Mouse (Mus musculus) Patski (cell line): ENCODE measurements around the gene Prdx1. TPM values are rescaled to one million over a fixed set of nuclear protein-coding genes. Genes with fewer than 3 reads are reported as not detected.
"Not testable (repeated sequence)": the region's sequence is repeated elsewhere in the genome, so short reads cannot be mapped to it uniquely, and the experiment has no call there.

Experiments used
- ATAC-seq: fragments of 100-300 bp; one replicate; pipeline ENCODE4 v1.8.0; 2021
- CTCF ChIA-PET: fragments of 350-600 bp; sonication (Branson Sonifier 250); formaldehyde crosslinking; loops from one replicate; lab custom pipeline; 2022; ENCODE audit warnings: inconsistent platforms; lab: Charles Lee
- POLR2A ChIA-PET: fragments of 350-600 bp; sonication (Branson Sonifier 250); formaldehyde crosslinking; loops from one replicate; lab custom pipeline; 2022; ENCODE audit warnings: antibody characterized with exemption, inconsistent platforms; lab: Charles Lee
- DNase-seq: peaks from one replicate; pipeline ENCODE4 v3.0.0-alpha.2; 2011; ENCODE audit warnings: low read depth, low spot score
- H3K27me3 ChIP-seq: fragments of 371-371 bp; one replicate; pipeline ENCODE4 v1.5.1; 2021
- CTCF ChIP-seq: fragments of 100-300 bp; IDR thresholded peaks from one replicate; pipeline ENCODE4 v1.5.1; 2021
- in situ Hi-C: fragments of 300-500 bp; cut with MboI; formaldehyde crosslinking; loops from 3 replicates; pipeline ENCODE4 v1.11.1; 2018; ENCODE audit warnings: low pct_unique_long_range_greater_than_20kb, mixed read lengths
- polyA plus RNA-seq: library from polyadenylated mRNA; unstranded; gene quantifications from one replicate; pipeline ENCODE4 v1.2.3, GENCODE M21; 2021

Prdx1 gene
- polyA plus RNA-seq, 1 experiment from 2014 or later, result 538 TPM

GRCm38 (mm10) chr4:116655100-116655499 lies 30.2 kb upstream of the Prdx1 start:
- DNase-seq (no peak), ATAC-seq (no peak)
- CTCF ChIA-PET, result no interaction called here
- TF ChIP-seq CTCF, result no peak
- in situ Hi-C loops, result no loop called here
- POLR2A ChIA-PET, result no interaction called here
- H3K27me3 ChIP-seq, result no peaks in the 10 kb centered on the region

DNA sequence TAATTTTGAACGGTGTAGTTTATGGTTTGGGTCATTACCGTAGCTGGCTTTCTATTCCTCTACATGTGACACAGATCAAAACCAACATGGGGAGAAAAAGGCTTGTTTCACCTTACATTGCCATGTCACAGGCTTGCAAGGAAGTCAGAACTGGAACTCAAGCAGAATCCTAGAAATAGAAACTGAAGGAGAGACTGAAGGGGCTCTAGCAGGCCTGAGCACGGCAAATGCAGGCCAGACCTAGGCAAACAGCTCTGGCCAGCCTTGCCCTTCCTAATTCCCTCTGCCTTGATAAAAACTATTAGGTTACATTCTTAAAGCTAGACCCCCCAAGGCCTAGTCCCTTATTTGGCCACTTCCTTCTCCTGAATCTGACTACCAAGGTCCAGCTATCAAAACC lies 29.7 kb upstream of the Prdx1 start:
- POLR2A ChIA-PET, result no interaction called here
- TF ChIP-seq CTCF, result no peak
- ATAC-seq, result no peak
- CTCF ChIA-PET, result no interaction called here
- H3K27me3 ChIP-seq, result no peaks in the 10 kb centered on the region
- in situ Hi-C loops, result no loop called here
- no peak for DNase-seq

DNA sequence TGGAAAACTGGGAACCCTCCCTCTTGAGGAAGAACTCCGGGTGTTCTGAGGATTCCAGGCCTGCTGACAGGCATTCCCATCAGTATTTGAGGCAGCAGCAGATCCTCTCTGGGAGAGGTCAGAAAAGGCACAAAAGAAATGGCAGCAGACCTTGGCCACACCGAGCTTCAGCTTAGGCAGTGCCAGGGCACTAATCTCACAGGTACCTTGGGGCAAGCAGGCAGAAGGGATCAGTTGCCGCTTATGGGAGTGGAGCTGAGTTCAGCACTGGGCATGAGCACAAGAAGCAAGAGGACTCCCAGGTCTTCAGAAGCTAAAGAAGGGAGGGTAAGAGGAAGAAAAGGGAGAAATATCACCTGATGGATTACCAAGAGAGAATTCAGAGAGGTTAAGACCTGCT lies 27.4 kb upstream of the Prdx1 start:
- in situ Hi-C loops, result no loop called here
- H3K27me3 ChIP-seq, result no peaks in the 10 kb centered on the region
- TF ChIP-seq CTCF, result no peak
- DNase-seq, result no peak
- no peak for ATAC-seq
- ChIA-PET CTCF (interaction anchor here (1.4 kb wide), 1 partner anchor 27 kb away, joined by 3 read pairs; the partner anchor contains the start of gene Prdx1), POLR2A (interaction anchor here (0.7 kb wide), 1 partner anchor 171 kb away, joined by 3 read pairs; no protein-coding TSS in a partner anchor)

GRCm38 (mm10) chr4:116659474-116659873 lies 25.9 kb upstream of the Prdx1 start:
- in situ Hi-C loops, result no loop called here
- CTCF ChIA-PET, result interaction anchor here (1.0 to 1.4 kb wide), 5 partner anchors 8 to 61 kb away, joined by 3 to 4 read pairs (median 3); partner anchors contain the start of genes Akr1a1 and Tesk2
- DNase-seq (peak; percentile 73), ATAC-seq (peak; percentile 31)
- no peak for TF ChIP-seq CTCF
- H3K27me3 ChIP-seq, result no peaks in the 10 kb centered on the region
- POLR2A ChIA-PET, result no interaction called here

DNA sequence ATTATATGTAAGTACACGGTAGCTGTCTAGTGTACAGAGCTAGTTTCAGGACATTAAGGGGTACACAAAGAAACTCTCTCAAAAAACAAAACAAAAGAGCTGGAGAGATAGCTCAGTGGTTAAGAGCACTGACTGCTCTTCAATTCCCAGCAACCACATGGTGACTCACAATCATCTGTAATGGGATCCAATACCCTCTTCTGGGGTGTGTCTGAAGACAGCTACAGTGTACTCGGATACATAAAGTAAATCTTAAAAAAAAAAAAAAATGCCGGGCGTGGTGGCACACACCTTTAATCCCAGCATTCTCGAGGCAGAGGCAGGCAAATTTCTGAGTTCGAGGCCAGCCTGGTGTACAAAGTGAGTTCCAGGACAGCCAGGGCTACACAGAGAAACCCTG lies 25.4 kb upstream of the Prdx1 start:
- CTCF ChIA-PET, result interaction anchor here (1.0 to 1.4 kb wide), 5 partner anchors 8 to 61 kb away, joined by 3 to 4 read pairs (median 3); partner anchors contain the start of genes Akr1a1 and Tesk2
- POLR2A ChIA-PET, ATAC-seq, H3K27me3 ChIP-seq, DNase-seq, in situ Hi-C loops: not testable (repeated sequence)

GRCm38 (mm10) chr4:116660829-116661228 lies 24.5 kb upstream of the Prdx1 start:
- ChIA-PET POLR2A (interaction anchor here (0.8 kb wide), 1 partner anchor 24 kb away, joined by 4 read pairs; the partner anchor contains the start of gene Prdx1), CTCF (interaction anchor here (2.1 kb wide), 1 partner anchor 10 kb away, joined by 6 read pairs; the partner anchor contains the start of gene Akr1a1)
- no peaks in the 10 kb centered on the region for H3K27me3 ChIP-seq
- TF ChIP-seq CTCF, result no peak
- ATAC-seq (no peak), DNase-seq (no peak)
- in situ Hi-C loops, result no loop called here

DNA sequence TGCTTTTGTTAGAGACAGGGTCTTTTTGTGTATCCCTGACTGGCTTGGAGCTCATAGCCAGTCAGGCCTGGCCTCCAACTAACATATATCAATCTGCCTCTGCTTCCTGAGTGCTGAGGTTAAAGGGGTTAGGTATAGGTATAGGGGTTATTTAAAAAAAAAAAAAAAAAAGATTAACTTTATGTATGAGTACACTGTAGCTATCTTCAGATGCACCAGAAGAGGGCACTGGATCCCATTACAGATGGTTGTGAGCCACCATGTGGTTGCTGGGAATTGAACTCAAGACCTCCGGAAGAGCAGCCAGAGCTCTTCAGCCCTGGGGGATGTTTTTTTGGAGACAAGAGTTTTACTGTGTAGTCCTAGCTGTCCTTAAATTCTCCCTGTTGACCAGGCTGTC lies 23.3 kb upstream of the Prdx1 start:
- no peak for TF ChIP-seq CTCF
- ChIA-PET CTCF (interaction anchor here (2.1 kb wide), 1 partner anchor 11 kb away, joined by 6 read pairs; the partner anchor contains the start of gene Akr1a1), POLR2A (interaction anchor here (0.7 kb wide), 1 partner anchor 23 kb away, joined by 3 read pairs; the partner anchor contains the start of gene Prdx1)
- in situ Hi-C loops, result no loop called here
- no peak for ATAC-seq
- no peaks in the 10 kb centered on the region for H3K27me3 ChIP-seq
- DNase-seq, result no peak

DNA sequence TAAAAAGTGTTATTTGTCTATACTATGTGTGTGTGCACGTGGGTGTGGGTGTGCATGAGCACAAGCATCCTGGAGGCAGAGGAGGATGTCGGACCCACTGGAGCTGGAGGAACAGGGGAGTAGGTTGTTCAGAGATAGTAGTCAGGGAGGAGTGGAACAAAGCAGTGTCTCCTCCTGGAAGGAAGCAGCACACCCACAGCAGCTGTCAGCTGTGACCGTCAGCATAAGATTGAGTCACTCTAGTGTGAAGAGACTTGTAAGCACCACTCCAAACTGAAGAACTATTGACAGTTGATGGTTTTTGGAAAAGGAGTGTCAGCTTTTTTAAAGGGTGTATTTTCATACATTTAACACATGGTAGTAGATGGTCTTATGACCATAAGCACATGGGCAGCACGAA lies 18.7 kb upstream of the Prdx1 start:
- CTCF ChIA-PET, result no interaction called here
- in situ Hi-C loops, result no loop called here
- TF ChIP-seq CTCF, result no peak
- H3K27me3 ChIP-seq, result no peaks in the 10 kb centered on the region
- POLR2A ChIA-PET, result no interaction called here
- ATAC-seq, result no peak
- DNase-seq, result no peak

GRCm38 (mm10) chr4:116668145-116668544 lies 17.2 kb upstream of the Prdx1 start:
- CTCF ChIA-PET, result interaction anchor here (1.5 kb wide), 1 partner anchor 8 kb away, joined by 3 read pairs; no protein-coding TSS in a partner anchor
- DNase-seq (no peak), ATAC-seq (no peak)
- in situ Hi-C loops, result no loop called here
- H3K27me3 ChIP-seq, result no peaks in the 10 kb centered on the region
- POLR2A ChIA-PET, result no interaction called here
- TF ChIP-seq CTCF, result no peak

DNA sequence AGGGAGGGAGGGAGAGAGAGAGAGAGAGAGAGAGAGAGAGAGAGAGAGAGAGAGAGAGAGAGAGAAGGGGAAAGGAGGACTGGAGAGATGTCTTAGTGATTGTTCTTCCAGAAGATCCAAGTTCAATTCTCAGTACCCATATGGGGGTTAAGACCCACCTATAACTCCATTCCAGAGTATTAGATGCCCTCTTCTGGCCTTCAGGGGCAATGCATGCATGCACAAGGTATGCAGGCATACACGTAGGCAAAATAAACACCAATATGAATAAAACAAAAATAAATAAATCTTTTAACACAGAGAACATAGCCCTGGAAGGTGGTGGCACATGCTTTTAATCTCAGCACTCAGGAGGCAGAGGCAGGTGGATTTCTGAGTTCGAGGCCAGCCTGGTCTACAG lies 16.1 kb upstream of the Prdx1 start:
- TF ChIP-seq CTCF, result peak; percentile 35
- no peaks in the 10 kb centered on the region for H3K27me3 ChIP-seq
- DNase-seq (no peak), ATAC-seq (no peak)
- in situ Hi-C loops, result no loop called here
- CTCF ChIA-PET, result interaction anchor here (1.5 kb wide), 1 partner anchor 10 kb away, joined by 3 read pairs; no protein-coding TSS in a partner anchor
- POLR2A ChIA-PET, result no interaction called here

- no peak for TF ChIP-seq CTCF
- CTCF ChIA-PET, result no interaction called here
- no peak for DNase-seq
- no peak for ATAC-seq
- in situ Hi-C loops, result no loop called here
- POLR2A ChIA-PET, result no interaction called here
- no peaks in the 10 kb centered on the region for H3K27me3 ChIP-seq
Measured at GRCm38 (mm10) chr4:116672785-116673184, 12.6 kb upstream of the Prdx1 start.

DNA sequence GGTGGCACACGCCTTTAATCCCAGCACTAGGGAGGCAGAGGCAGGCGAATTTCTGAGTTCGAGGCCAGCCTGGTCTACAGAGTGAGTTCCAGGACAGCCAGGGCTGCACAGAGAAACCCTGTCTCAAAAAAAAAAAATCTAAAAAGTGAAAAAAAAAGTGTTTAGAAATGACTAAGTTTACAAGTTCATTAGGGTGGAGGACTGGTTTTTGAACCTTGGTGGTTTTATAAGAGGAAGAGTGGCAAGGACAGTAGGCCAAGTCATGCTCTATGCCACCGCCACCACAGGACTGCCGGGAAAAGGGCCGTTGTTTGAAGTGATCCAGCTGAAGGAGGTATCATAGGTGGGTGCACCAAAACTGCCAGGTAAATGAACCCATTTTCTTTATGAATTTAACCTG lies 10.6 kb upstream of the Prdx1 start:
- DNase-seq, H3K27me3 ChIP-seq, POLR2A ChIA-PET, ATAC-seq, CTCF ChIA-PET, in situ Hi-C loops: not testable (repeated sequence)
